Comparison of ENCODE assay signal across 8 mouse cellular contexts in genomic region chr2:58567066-58567810, GRCm38 (mm10). TPM values are rescaled to one million over a fixed set of nuclear protein-coding genes. Genes with fewer than 3 reads are reported as not detected.
DNase-seq lines count a peak whose midpoint lies in the region; ATAC-seq and TF ChIP-seq lines count a peak whose summit lies in the region.

Gene Acvr1, minus strand, starts transcription at chr2:58567157.
Gene Upp2, plus strand, starts transcription at chr2:58567298.

- peak within 1 kb of the TSS; percentile 96 for H3K9ac ChIP-seq in forebrain, embryonic 12.5 days
- H3K9ac ChIP-seq in heart, embryonic 16.5 days (ENCODE audit: low read length), result peak within 1 kb of the TSS; percentile 96
- peak within 1 kb of the TSS; percentile 53 for H3K9ac ChIP-seq in liver, embryonic 15.5 days
- peak within 1 kb of the TSS; percentile 93 for H3K9ac ChIP-seq in neural tube, embryonic 12.5 days

- peak within 1 kb of the TSS; percentile 97 for H3K27ac ChIP-seq in forebrain, embryonic 12.5 days
- H3K27ac ChIP-seq in heart, embryonic 16.5 days (ENCODE audit: low read length), result peak within 1 kb of the TSS; percentile 98
- H3K27ac ChIP-seq in liver, embryonic 15.5 days (replicated peaks), result peak within 1 kb of the TSS; percentile 79
- H3K27ac ChIP-seq in neural tube, embryonic 12.5 days, result peak within 1 kb of the TSS; percentile 98
- H3K27ac ChIP-seq in testis, adult 2 months (ENCODE audit: control insufficient read depth, insufficient read depth, low read depth, low read length), result peak within 1 kb of the TSS; percentile 54

- no peaks in the 10 kb centered on the region for H3K9me3 ChIP-seq in forebrain, embryonic 12.5 days
- H3K9me3 ChIP-seq in heart, embryonic 16.5 days (replicated peaks; ENCODE audit: control insufficient read depth, low read length), result no peaks in the 10 kb centered on the region
- H3K9me3 ChIP-seq in liver, embryonic 15.5 days (replicated peaks), result no peaks in the 10 kb centered on the region
- no peaks in the 10 kb centered on the region for H3K9me3 ChIP-seq in neural tube, embryonic 12.5 days

- peak; percentile 60 for DNase-seq in CD4-positive helper T cell, adult 2 months (ENCODE audit: low read depth, low spot score)
- peak; percentile 98 for DNase-seq in brain, adult 2 months (ENCODE audit: low read depth, low spot score)
- peak; percentile 93 to 97 for DNase-seq in kidney, postnatal 25 days

- 2% methylated on average over 38 of the region's 80 CpGs for WGBS in forebrain, embryonic 12.5 days
- under 1% methylated on average over 73 of the region's 80 CpGs for WGBS in heart, embryonic 16.5 days
- under 1% methylated on average over 59 of the region's 80 CpGs for WGBS in liver, embryonic 15.5 days (ENCODE audit: insufficient replicate concordance)
- WGBS in neural tube, embryonic 12.5 days, result under 1% methylated on average over 64 of the region's 80 CpGs

- peaks cover 43% of the 10 kb centered on the region for H3K4me1 ChIP-seq in forebrain, embryonic 12.5 days
- H3K4me1 ChIP-seq in heart, embryonic 16.5 days (ENCODE audit: control insufficient read depth, insufficient read depth, low read length), result peaks cover 42% of the 10 kb centered on the region
- peaks cover 2% of the 10 kb centered on the region; the same call in 1 of the 2 replicates for H3K4me1 ChIP-seq in liver, embryonic 15.5 days (replicated peaks)
- peaks cover 31% of the 10 kb centered on the region for H3K4me1 ChIP-seq in neural tube, embryonic 12.5 days
- H3K4me1 ChIP-seq in testis, adult 2 months (ENCODE audit: control insufficient read depth, insufficient read depth, low read length), result no peaks in the 10 kb centered on the region; the same call in none of the 2 replicates

- H3K27me3 ChIP-seq in forebrain, embryonic 12.5 days, result no peaks in the 10 kb centered on the region
- no peaks in the 10 kb centered on the region for H3K27me3 ChIP-seq in heart, embryonic 16.5 days (ENCODE audit: control insufficient read depth, insufficient read depth, low read length)
- peaks cover 42% of the 10 kb centered on the region for H3K27me3 ChIP-seq in liver, embryonic 15.5 days
- H3K27me3 ChIP-seq in neural tube, embryonic 12.5 days (replicated peaks), result no peaks in the 10 kb centered on the region
- H3K27me3 ChIP-seq in testis, adult 2 months (ENCODE audit: control insufficient read depth, insufficient read depth, low read length), result no peaks in the 10 kb centered on the region; the same call in 1 of the 2 replicates

- peak within 1 kb of the TSS; percentile 74 for H3K4me2 ChIP-seq in forebrain, embryonic 12.5 days
- H3K4me2 ChIP-seq in heart, embryonic 16.5 days (ENCODE audit: low read depth, low read length), result peak within 1 kb of the TSS; percentile 83
- peak within 1 kb of the TSS; percentile 65 for H3K4me2 ChIP-seq in liver, embryonic 15.5 days
- H3K4me2 ChIP-seq in neural tube, embryonic 12.5 days (replicated peaks), result peak within 1 kb of the TSS; percentile 62

- no peak for TF ChIP-seq POLR2A in testis, adult 2 months (IDR thresholded peaks at IDR 0.05; ENCODE audit: control insufficient read depth, low read depth, low read length)

- peak within 1 kb of the TSS; percentile 87 for H3K4me3 ChIP-seq in forebrain, embryonic 12.5 days (replicated peaks)
- H3K4me3 ChIP-seq in heart, embryonic 16.5 days (ENCODE audit: low read length), result peak within 1 kb of the TSS; percentile 96
- peak within 1 kb of the TSS; percentile 64 for H3K4me3 ChIP-seq in liver, embryonic 15.5 days (replicated peaks)
- H3K4me3 ChIP-seq in neural tube, embryonic 12.5 days, result peak within 1 kb of the TSS; percentile 86
- H3K4me3 ChIP-seq in testis, adult 2 months (ENCODE audit: control insufficient read depth, low read depth, low read length), result peak within 1 kb of the TSS; percentile 86

- ATAC-seq in forebrain, embryonic 12.5 days (ENCODE audit: low FRiP score), result peak; percentile 95
- peak; percentile 90 for ATAC-seq in heart, embryonic 16.5 days (replicated peaks; ENCODE audit: extremely low read depth, insufficient read depth, low FRiP score)
- ATAC-seq in liver, embryonic 15.5 days (ENCODE audit: insufficient read depth), result peak; percentile 84
- ATAC-seq in neural tube, embryonic 12.5 days (ENCODE audit: low FRiP score, low read depth), result peak; percentile 94

- TF ChIP-seq CTCF in testis, adult 2 months (IDR thresholded peaks at IDR 0.05; ENCODE audit: control insufficient read depth, insufficient read depth, insufficient replicate concordance, low read depth, low read length), result no peak

- no peaks in the 10 kb centered on the region for H3K36me3 ChIP-seq in forebrain, embryonic 12.5 days (replicated peaks)
- H3K36me3 ChIP-seq in heart, embryonic 16.5 days (ENCODE audit: control insufficient read depth, insufficient read depth), result no peaks in the 10 kb centered on the region
- H3K36me3 ChIP-seq in liver, embryonic 15.5 days (replicated peaks), result no peaks in the 10 kb centered on the region
- H3K36me3 ChIP-seq in neural tube, embryonic 12.5 days, result no peaks in the 10 kb centered on the region
- H3K36me3 ChIP-seq in testis, adult 2 months (ENCODE audit: control insufficient read depth, insufficient read depth, low read length), result no peaks in the 10 kb centered on the region

RNA-seq across cellular contexts. Expression of gene Acvr1, which starts in this region (rescaled TPM):
- polyA plus RNA-seq in forebrain, embryonic 12.5 days (2016; fragmentation: Nextera tagmentation; extraction: Ambion mirVana), result 3.5 and 4.6 TPM in 2 replicates
- polyA plus RNA-seq in heart, embryonic 16.5 days (2015; fragmentation: Nextera tagmentation; extraction: Ambion mirVana), result 7.2 and 8.0 TPM in 2 replicates
- polyA plus RNA-seq in liver, embryonic 15.5 days (2015; fragmentation: Nextera tagmentation; extraction: Ambion mirVana), result 2.7 and 2.8 TPM in 2 replicates
- polyA plus RNA-seq in neural tube, embryonic 12.5 days (2016; fragmentation: Nextera tagmentation; extraction: Ambion mirVana), result 4.6 and 5.3 TPM in 2 replicates
- polyA plus RNA-seq in testis, adult 2 months (2012; rRNA removed), result 2.0 and 2.3 TPM in 2 replicates

RNA-seq across cellular contexts. Expression of gene Upp2, which starts in this region (rescaled TPM):
- polyA plus RNA-seq in forebrain, embryonic 12.5 days (2016; fragmentation: Nextera tagmentation; extraction: Ambion mirVana), result 7.3 and 7.5 TPM in 2 replicates
- polyA plus RNA-seq in heart, embryonic 16.5 days (2015; fragmentation: Nextera tagmentation; extraction: Ambion mirVana), result 5.4 and 6.4 TPM in 2 replicates
- 1.9 and 2.9 TPM in 2 replicates for polyA plus RNA-seq in liver, embryonic 15.5 days (2015; fragmentation: Nextera tagmentation; extraction: Ambion mirVana)
- 9.2 and 11.1 TPM in 2 replicates for polyA plus RNA-seq in neural tube, embryonic 12.5 days (2016; fragmentation: Nextera tagmentation; extraction: Ambion mirVana)
- polyA plus RNA-seq in testis, adult 2 months (2012; rRNA removed), result 6.6 and 7.0 TPM in 2 replicates

Comparison
In these comparisons a context has a peak if more than half of its experiments do, and no peak if none do; other contexts are left out.
1. Peak in every context shown above with its lines: DNase-seq, ATAC-seq, H3K4me3 ChIP-seq and H3K27ac ChIP-seq.